Mouse (Mus musculus) forebrain, postnatal 0 days (tissue): Measurements from ENCODE around the gene Stam. TPM values are rescaled to one million over a fixed set of nuclear protein-coding genes. Genes with fewer than 3 reads are reported as not detected.
A peak's percentile ranks its signal among the peaks of the same experiment; 100 is the strongest.

Source experiments
- ATAC-seq: fragments of 200-750 bp; cut with Nextera tagmentation; 2 replicates; pipeline ENCODE4 v1.8.0; 2017; ENCODE audit warnings: mild to moderate bottlenecking, moderate library complexity
- DNase-seq: peaks from one replicate; pipeline ENCODE4 v3.0.0-alpha.2; 2015
- H3K27ac ChIP-seq: fragments of 300-500 bp; sonication (generic); 2 replicates; pipeline ENCODE4 v1.5.1; 2014; ENCODE audit warnings: low read depth, mild to moderate bottlenecking, antibody characterized with exemption, low read length, moderate library complexity, mixed read lengths
- H3K27me3 ChIP-seq: fragments of 300-500 bp; sonication (generic); 2 replicates; pipeline ENCODE4 v1.6.1; 2014; ENCODE audit warnings: mild to moderate bottlenecking, low read length, mixed read lengths; ENCODE audit not compliant: insufficient read depth
- H3K36me3 ChIP-seq: fragments of 300-500 bp; sonication (generic); 2 replicates; pipeline ENCODE4 v1.6.1; 2014; ENCODE audit warnings: mild to moderate bottlenecking, moderate library complexity; ENCODE audit not compliant: insufficient read depth
- H3K4me1 ChIP-seq: fragments of 300-500 bp; sonication (generic); 2 replicates; pipeline ENCODE4 v1.6.1; 2014; ENCODE audit warnings: antibody characterized with exemption; ENCODE audit not compliant: insufficient read depth
- H3K4me2 ChIP-seq: fragments of 300-500 bp; sonication (generic); 2 replicates; pipeline ENCODE4 v1.6.1; 2014; ENCODE audit warnings: low read depth, mild to moderate bottlenecking, moderate library complexity
- H3K4me3 ChIP-seq: fragments of 300-500 bp; sonication (generic); 2 replicates; pipeline ENCODE4 v1.5.1; 2014; ENCODE audit warnings: low read depth, low read length, mixed read lengths
- H3K9ac ChIP-seq: fragments of 300-500 bp; sonication (generic); 2 replicates; pipeline ENCODE4 v1.6.1; 2014; ENCODE audit warnings: mild to moderate bottlenecking
- H3K9me3 ChIP-seq: fragments of 300-500 bp; sonication (generic); 2 replicates; pipeline ENCODE4 v1.6.1; 2016; ENCODE audit warnings: low read length
- CTCF ChIP-seq: sonication (generic); IDR thresholded peaks from 2 replicates; pipeline ENCODE4 v1.5.1; 2016; ENCODE audit warnings: antibody characterized with exemption, control low read depth, low read depth
- WGBS: fragments of 180-500 bp; shearing (Covaris S2); extraction: QIAGEN DNeasy Blood & Tissue Kit; methylation state at CpG from one replicate; pipeline ENCODE4 v1.1.7; 2014; 5-methylcytosine and 5-hydroxymethylcytosine counted together
- polyA plus RNA-seq: library from polyadenylated mRNA; unstranded; fragments of >200 nt; fragmentation: Nextera tagmentation; extraction: Ambion mirVana; gene quantifications from 2 replicates; pipeline ENCODE4 v1.2.1, GENCODE M21; 2015
- total RNA-seq: library from RNA; depleted of rRNA; stranded (reverse); fragments of >200 nt; gene quantifications from 2 replicates; pipeline ENCODE4 v1.2.3, GENCODE M21; 2014

Gene Stam
- total and polyA plus RNA-seq, 2 experiments from 2014 or later = 99.9 to 100 TPM

GRCm38 (mm10) chr2:14140044-14140443, 66.1 kb downstream of the Stam start:
- Histone ChIP-seq H3K36me3 (peaks cover 40% of the 10 kb centered on the region), H3K4me1 (no peaks in the 10 kb centered on the region), H3K4me2 (no peak overlapping the region), H3K27ac (no peak overlapping the region), H3K9me3 (no peaks in the 10 kb centered on the region), H3K27me3 (no peaks in the 10 kb centered on the region), H3K9ac (no peak overlapping the region), H3K4me3 (no peak overlapping the region)
- 59% methylated on average over 2 of the region's 2 CpGs for WGBS
- no peak for TF ChIP-seq CTCF
- DNase-seq (no peak), ATAC-seq (no peak)

GRCm38 (mm10) chr2:14145311-14145710, 71.4 kb downstream of the Stam start:
- H3K27ac ChIP-seq = no peak overlapping the region
- no peak for TF ChIP-seq CTCF
- 89% methylated on average over 3 of the region's 3 CpGs for WGBS
- H3K9ac ChIP-seq = no peak overlapping the region
- no peak for ATAC-seq
- no peak overlapping the region for H3K4me3 ChIP-seq
- H3K4me2 ChIP-seq = no peak overlapping the region
- H3K9me3 ChIP-seq = no peaks in the 10 kb centered on the region
- DNase-seq = no peak
- no peaks in the 10 kb centered on the region for H3K4me1 ChIP-seq
- peaks cover 34% of the 10 kb centered on the region for H3K36me3 ChIP-seq
- H3K27me3 ChIP-seq = no peaks in the 10 kb centered on the region

DNA sequence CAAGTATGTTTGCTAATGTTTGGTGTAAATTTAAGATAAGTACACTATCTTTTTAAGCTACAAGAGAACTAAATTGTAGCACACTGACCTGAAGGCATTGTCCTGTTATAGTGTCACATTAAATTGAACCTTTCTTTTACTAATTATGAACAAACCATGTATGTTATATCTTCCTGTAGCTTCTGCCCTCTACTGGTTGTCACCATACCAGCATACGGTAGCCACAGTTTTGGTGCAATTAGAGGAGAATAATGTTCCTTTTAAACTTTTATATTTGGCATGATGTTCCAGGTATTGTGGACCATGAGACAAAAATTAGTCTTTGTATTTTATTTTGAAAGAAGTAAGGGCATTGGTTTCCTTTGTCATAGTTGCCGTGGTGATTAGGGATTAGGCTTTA, 73.0 kb downstream of the Stam start:
- ATAC-seq (no peak), DNase-seq (peak; percentile 19)
- Histone ChIP-seq H3K27me3 (no peaks in the 10 kb centered on the region), H3K9ac (no peak overlapping the region), H3K4me3 (no peak overlapping the region), H3K36me3 (peaks cover 30% of the 10 kb centered on the region), H3K9me3 (no peaks in the 10 kb centered on the region), H3K27ac (no peak overlapping the region), H3K4me1 (no peaks in the 10 kb centered on the region), H3K4me2 (no peak overlapping the region)
- 87% methylated on average over 2 of the region's 2 CpGs for WGBS
- TF ChIP-seq CTCF = peak; percentile 65

- peaks cover 7% of the 10 kb centered on the region; the same call in 1 of the 2 replicates for H3K36me3 ChIP-seq
- H3K4me3 ChIP-seq = no peak overlapping the region
- H3K9me3 ChIP-seq = no peaks in the 10 kb centered on the region
- peak; percentile 31 for DNase-seq
- H3K4me2 ChIP-seq = no peak overlapping the region
- peak; percentile 47 for TF ChIP-seq CTCF
- no peak overlapping the region for H3K9ac ChIP-seq
- H3K4me1 ChIP-seq = no peaks in the 10 kb centered on the region
- WGBS = 88% methylated on average over 2 of the region's 2 CpGs
- H3K27ac ChIP-seq = no peak overlapping the region
- H3K27me3 ChIP-seq = no peaks in the 10 kb centered on the region
- ATAC-seq = peak; percentile 32
Measured at GRCm38 (mm10) chr2:14150829-14151228, 76.9 kb downstream of the Stam start.

- Histone ChIP-seq H3K9ac (no peak overlapping the region), H3K4me1 (no peaks in the 10 kb centered on the region), H3K9me3 (no peaks in the 10 kb centered on the region), H3K27ac (no peak overlapping the region), H3K4me2 (no peak overlapping the region), H3K27me3 (no peaks in the 10 kb centered on the region), H3K36me3 (0 out of 2 replicates have a peak, but pooled peaks cover 3% of the 10 kb centered on the region), H3K4me3 (no peak overlapping the region)
- ATAC-seq (no peak), DNase-seq (no peak)
- WGBS = 89% methylated on average over 6 of the region's 6 CpGs
- TF ChIP-seq CTCF = no peak
Measured at GRCm38 (mm10) chr2:14151854-14152253, 78.0 kb downstream of the Stam start.

DNA sequence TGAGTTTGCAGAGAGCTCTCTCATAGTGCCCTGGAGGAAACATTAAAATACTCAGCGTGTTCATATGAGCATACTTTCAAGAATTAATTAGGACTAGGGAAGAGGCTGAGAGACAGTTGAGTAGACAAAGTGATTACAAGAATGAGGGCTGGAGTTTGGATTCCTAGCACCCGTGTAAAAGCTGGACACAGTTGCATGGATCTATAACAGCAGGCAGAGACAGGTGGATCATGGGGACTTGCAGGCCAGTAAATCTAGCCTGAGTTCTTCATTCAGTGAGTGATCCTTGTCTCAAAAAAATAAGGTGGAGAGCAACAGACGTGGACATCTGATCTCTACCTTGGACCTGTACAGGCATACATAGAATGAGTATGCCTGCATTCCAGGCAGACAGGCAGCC, 85.1 kb downstream of the Stam start:
- 0 out of 2 replicates have a peak, but pooled peaks cover 3% of the 10 kb centered on the region for H3K36me3 ChIP-seq
- ATAC-seq (no peak), DNase-seq (no peak)
- H3K4me3 ChIP-seq = no peak overlapping the region
- no peaks in the 10 kb centered on the region for H3K27me3 ChIP-seq
- H3K9ac ChIP-seq = no peak overlapping the region
- no peak overlapping the region for H3K4me2 ChIP-seq
- H3K27ac ChIP-seq = no peak overlapping the region
- WGBS = 82% methylated on average over 3 of the region's 3 CpGs
- no peaks in the 10 kb centered on the region for H3K9me3 ChIP-seq
- no peaks in the 10 kb centered on the region for H3K4me1 ChIP-seq
- TF ChIP-seq CTCF = no peak

- H3K27me3 ChIP-seq = no peaks in the 10 kb centered on the region
- WGBS = 76% methylated on average over 2 of the region's 2 CpGs
- ATAC-seq (peak; percentile 80), DNase-seq (peak; percentile 41)
- H3K4me2 ChIP-seq = no peak overlapping the region
- H3K9me3 ChIP-seq = no peaks in the 10 kb centered on the region
- no peak overlapping the region for H3K4me3 ChIP-seq
- H3K9ac ChIP-seq = no peak overlapping the region
- peak; percentile 55 for TF ChIP-seq CTCF
- H3K36me3 ChIP-seq = 0 out of 2 replicates have a peak, but pooled peaks cover 3% of the 10 kb centered on the region
- H3K27ac ChIP-seq = no peak overlapping the region
- H3K4me1 ChIP-seq = no peaks in the 10 kb centered on the region
Measured at GRCm38 (mm10) chr2:14159756-14160155, 85.9 kb downstream of the Stam start.
